Mouse (Mus musculus) forebrain, embryonic 16.5 days (tissue): ENCODE results near the gene Defb10. TPM values are rescaled to one million over a fixed set of nuclear protein-coding genes. Genes with fewer than 3 reads are reported as not detected.
"Not testable (repeated sequence)": the region's sequence is repeated elsewhere in the genome, so short reads cannot be mapped to it uniquely, and the experiment has no call there.

Experiments
- ATAC-seq: fragments of 200-750 bp; cut with Nextera tagmentation; 2 replicates; pipeline ENCODE4 v1.8.0; 2017; ENCODE audit warnings: mild to moderate bottlenecking, moderate library complexity
- H3K27ac ChIP-seq: fragments of 300-500 bp; sonication (generic); 2 replicates; pipeline ENCODE4 v1.5.1; 2014; ENCODE audit warnings: low read length, control low read depth
- H3K27me3 ChIP-seq: fragments of 300-500 bp; sonication (generic); replicated peaks from 2 replicates; pipeline ENCODE4 v1.6.1; 2014; ENCODE audit warnings: low read length; ENCODE audit not compliant: control insufficient read depth, insufficient read depth
- H3K36me3 ChIP-seq: fragments of 300-500 bp; sonication (generic); 2 replicates; pipeline ENCODE4 v1.6.1; 2014; ENCODE audit not compliant: control insufficient read depth, insufficient read depth
- H3K4me1 ChIP-seq: fragments of 300-500 bp; sonication (generic); replicated peaks from 2 replicates; pipeline ENCODE4 v1.6.1; 2014; ENCODE audit warnings: low read length; ENCODE audit not compliant: control insufficient read depth, insufficient read depth
- H3K4me2 ChIP-seq: fragments of 300-500 bp; sonication (generic); 2 replicates; pipeline ENCODE4 v1.6.1; 2014; ENCODE audit warnings: mild to moderate bottlenecking, low read length, control low read depth
- H3K4me3 ChIP-seq: fragments of 300-500 bp; sonication (generic); replicated peaks from 2 replicates; pipeline ENCODE4 v1.5.1; 2014; ENCODE audit warnings: mild to moderate bottlenecking, low read length, control low read depth
- H3K9ac ChIP-seq: fragments of 300-500 bp; sonication (generic); replicated peaks from 2 replicates; pipeline ENCODE4 v1.6.1; 2014; ENCODE audit warnings: low read depth, low read length, control low read depth
- H3K9me3 ChIP-seq: fragments of 300-500 bp; sonication (generic); 2 replicates; pipeline ENCODE4 v1.6.1; 2016; ENCODE audit warnings: low read length; ENCODE audit not compliant: control insufficient read depth
- WGBS: fragments of 180-500 bp; shearing (Covaris S2); extraction: QIAGEN DNeasy Blood & Tissue Kit; methylation state at CpG from one replicate; pipeline ENCODE4 v1.1.7; 2014; 5-methylcytosine and 5-hydroxymethylcytosine counted together
- polyA plus RNA-seq: library from polyadenylated mRNA; unstranded; fragments of >200 nt; fragmentation: Nextera tagmentation; extraction: Ambion mirVana; gene quantifications from 2 replicates; pipeline ENCODE4 v1.2.1, GENCODE M21; 2015

Defb10 gene
- polyA plus RNA-seq = not detected in 2 replicates

DNA sequence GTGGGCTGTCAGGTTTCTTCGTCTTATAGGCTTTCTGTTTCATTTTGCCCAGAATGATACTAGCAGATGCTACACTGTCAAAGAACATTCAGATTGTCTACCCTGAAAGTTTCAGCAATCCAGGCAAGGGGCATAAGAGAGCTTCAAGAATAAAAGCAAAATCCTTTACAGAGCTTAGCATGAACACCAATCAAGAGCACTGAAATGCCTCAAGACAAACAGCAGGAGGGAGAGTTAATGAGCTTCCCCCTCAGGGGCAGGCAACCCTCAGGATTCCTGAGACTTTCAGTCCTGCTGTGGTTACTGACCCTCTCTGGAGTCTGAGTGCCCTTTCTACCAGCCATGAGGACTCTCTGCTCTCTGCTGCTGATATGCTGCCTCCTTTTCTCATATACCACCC is at the start of gene Defb10:
TSS of gene Defb10 (plus strand) at position 316 of the 400 bp plus-strand sequence.
- H3K9ac ChIP-seq, ATAC-seq, H3K36me3 ChIP-seq, H3K4me3 ChIP-seq, H3K4me1 ChIP-seq, H3K27ac ChIP-seq, H3K9me3 ChIP-seq, H3K4me2 ChIP-seq, H3K27me3 ChIP-seq: not testable (repeated sequence)
- WGBS = 0% methylated on average over 1 of the region's 1 CpGs

DNA sequence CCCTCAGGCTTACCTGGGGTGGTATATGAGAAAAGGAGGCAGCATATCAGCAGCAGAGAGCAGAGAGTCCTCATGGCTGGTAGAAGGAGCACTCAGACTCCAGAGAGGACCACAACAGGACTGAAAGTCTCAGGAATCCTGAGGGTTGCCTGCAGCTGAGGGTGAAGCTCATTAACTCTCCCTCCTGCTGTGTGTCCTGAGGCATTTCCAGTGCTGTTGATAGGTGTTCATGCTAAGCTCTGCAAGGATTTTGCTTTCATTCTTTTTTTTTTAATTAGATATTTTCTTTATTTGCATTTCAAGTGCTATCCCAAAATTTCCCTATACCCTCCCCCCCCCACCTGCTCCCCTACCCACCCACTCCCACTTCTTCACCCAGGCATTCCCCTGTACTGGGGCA is 26.6 kb downstream of the Defb10 start, which contains the start of gene Defb9:
TSS of gene Defb9 (minus strand) at position 101 of the 400 bp plus-strand sequence.
- not testable (repeated sequence) for H3K9ac ChIP-seq, H3K4me3 ChIP-seq, ATAC-seq, H3K4me2 ChIP-seq, H3K9me3 ChIP-seq, H3K36me3 ChIP-seq, H3K4me1 ChIP-seq, H3K27ac ChIP-seq, H3K27me3 ChIP-seq

- H3K36me3 ChIP-seq, H3K27me3 ChIP-seq, H3K4me3 ChIP-seq, H3K9ac ChIP-seq, ATAC-seq, H3K4me1 ChIP-seq, H3K27ac ChIP-seq, H3K4me2 ChIP-seq, H3K9me3 ChIP-seq: not testable (repeated sequence)
Observed at GRCm38 (mm10) chr8:21906290-21906689, 47.6 kb downstream of the Defb10 start, which contains the start of gene Defb11. Gene Defb11, minus strand, starts transcription at chr8:21906412.

Other genes with a start within 250 kb of the Defb10 start
- gene Defa26, start 240.7 kb upstream of the Defb10 start, polyA plus RNA-seq = not detected in 2 replicates
- gene Defa17, start 203.1 kb upstream of the Defb10 start, polyA plus RNA-seq = not detected in 2 replicates
- not detected in 2 replicates for gene Defa34, start 193.1 kb upstream of the Defb10 start, polyA plus RNA-seq
- not detected in 2 replicates for gene AY761184, start 155.3 kb upstream of the Defb10 start, polyA plus RNA-seq
- not detected in 2 replicates for gene Defa24, start 124.4 kb upstream of the Defb10 start, polyA plus RNA-seq
- gene Defb50, start 35.4 kb upstream of the Defb10 start, polyA plus RNA-seq = not detected in 2 replicates
- gene Defb2, start 19.0 kb upstream of the Defb10 start, polyA plus RNA-seq = not detected in 2 replicates
- gene Defb9, start 26.5 kb downstream of the Defb10 start, polyA plus RNA-seq = not detected in 2 replicates
- gene Defb11, start 47.5 kb downstream of the Defb10 start, polyA plus RNA-seq = 10.6 and 13.4 TPM in 2 replicates
- gene Defb15, start 73.8 kb downstream of the Defb10 start, polyA plus RNA-seq = not detected in 2 replicates
- not detected in 2 replicates for gene Defb35, start 79.5 kb downstream of the Defb10 start, polyA plus RNA-seq
- gene Defb13, start 87.9 kb downstream of the Defb10 start, polyA plus RNA-seq = not detected in 2 replicates
- gene Fam90a1a, start 99.8 kb downstream of the Defb10 start, polyA plus RNA-seq = not detected in 2 replicates
- gene Ccdc70, start 110.9 kb downstream of the Defb10 start, polyA plus RNA-seq = not detected in 2 replicates
- 1.7 and 1.9 TPM in 2 replicates for gene Atp7b, start 201.4 kb downstream of the Defb10 start, polyA plus RNA-seq
- 33.6 and 37.8 TPM in 2 replicates for gene Alg11, start 201.8 kb downstream of the Defb10 start, polyA plus RNA-seq